Mouse (Mus musculus): ENCODE results near the gene Tmem184a. TPM values are rescaled to one million over a fixed set of nuclear protein-coding genes. Genes with fewer than 3 reads are reported as not detected.

Gene Tmem184a
- polyA plus RNA-seq, 1 experiment = 3.3 TPM

DNA sequence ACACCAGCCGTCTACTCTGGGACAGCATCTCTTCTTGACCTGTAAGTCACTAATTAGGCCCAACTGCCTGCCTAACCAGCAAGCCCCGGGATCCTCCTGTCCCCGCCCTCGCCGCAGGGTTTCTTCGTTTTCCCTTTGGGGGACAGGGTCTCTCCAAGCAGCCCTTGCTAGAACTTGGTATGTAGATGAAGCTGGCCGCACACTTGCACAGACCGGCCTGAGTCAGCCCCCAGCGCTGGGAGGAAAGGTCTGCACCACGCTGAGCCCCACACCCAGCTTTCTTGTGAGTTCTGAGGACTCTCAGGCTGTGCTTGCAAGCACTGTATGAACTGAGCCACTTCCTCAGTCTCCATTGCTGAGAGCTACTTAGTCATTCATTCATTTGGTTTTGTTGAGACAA, 4.8 kb upstream of the Tmem184a start:
- H3K36me3 ChIP-seq (ENCODE audit: control insufficient read depth, insufficient read depth, low read length) = peaks cover 10% of the 10 kb centered on the region
- H3K4me3 ChIP-seq (ENCODE audit: extremely low read depth, insufficient read depth, insufficient read length) = no peak overlapping the region
- 96% methylated on average over 10 of the region's 10 CpGs for WGBS

DNA sequence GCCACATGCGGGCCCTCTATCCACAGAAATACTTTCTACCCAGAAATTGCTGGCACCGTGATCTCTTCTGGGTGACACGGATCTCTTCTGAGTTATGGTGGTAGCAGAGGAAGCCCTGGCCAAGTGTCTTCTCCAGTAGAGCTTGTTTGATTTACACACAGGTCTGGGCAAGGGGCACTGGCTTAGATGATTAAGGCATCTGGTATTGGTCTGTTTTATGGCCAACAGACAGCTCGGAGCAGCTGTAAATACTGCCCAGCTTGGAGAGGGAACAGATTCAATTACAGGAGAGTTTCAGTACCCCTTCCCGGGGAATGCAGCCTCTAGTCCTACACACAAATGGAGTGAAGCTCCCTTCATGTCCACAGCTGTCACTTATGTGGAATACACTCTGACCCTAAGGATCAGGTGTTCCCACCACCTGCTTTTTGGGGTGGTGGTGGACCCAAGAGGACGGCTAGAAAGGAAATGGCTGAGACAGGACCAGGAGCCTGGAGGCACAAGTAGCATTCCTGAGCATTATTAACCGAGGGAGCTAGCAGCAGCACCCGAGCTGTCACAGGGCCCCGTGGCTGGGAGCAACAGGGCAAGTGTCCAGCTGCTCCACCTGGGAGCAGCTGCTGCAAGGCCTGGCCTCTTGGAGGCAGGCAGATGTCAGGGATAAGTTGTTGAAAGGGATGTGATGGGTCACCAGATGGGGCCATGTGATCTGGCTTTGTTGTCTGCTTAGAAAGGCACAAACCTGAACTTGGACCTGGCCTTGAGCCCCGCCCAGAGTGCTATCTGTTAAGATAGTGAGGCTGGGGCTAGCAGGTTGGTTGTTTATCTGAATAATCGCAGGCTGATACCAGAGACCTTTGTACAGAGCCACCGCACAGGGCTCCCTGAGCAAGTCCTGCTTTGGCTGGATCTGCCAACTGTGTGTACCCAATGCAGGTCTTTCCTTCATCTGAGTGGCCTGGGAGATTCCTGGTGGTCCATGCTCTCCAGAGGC, 2.0 kb upstream of the Tmem184a start:
- no peak for TF ChIP-seq POLR2A (IDR thresholded peaks at IDR 0.05; ENCODE audit: low read depth, low read length)
- no peak for TF ChIP-seq CTCF (IDR thresholded peaks at IDR 0.05; ENCODE audit: extremely low read depth, insufficient read depth, insufficient read length, insufficient replicate concordance)
- no peak for DNase-seq (ENCODE audit: low read depth in 1 of 2, low spot score in 2 of 2)
- Histone ChIP-seq H3K27ac (ENCODE audit: insufficient read depth, low read length) (no peak overlapping the region), H3K27me3 (ENCODE audit: control insufficient read depth, insufficient read depth, low read length) (no peaks in the 10 kb centered on the region), H3K4me3 (ENCODE audit: extremely low read depth, insufficient read depth, insufficient read length) (no peak overlapping the region), H3K36me3 (ENCODE audit: control insufficient read depth, insufficient read depth, low read length) (peaks cover 10% of the 10 kb centered on the region), H3K4me1 (ENCODE audit: control insufficient read depth, insufficient read depth, insufficient read length) (peaks cover 3% of the 10 kb centered on the region; the same call in 1 of the 2 replicates)
- WGBS = 86% methylated on average over 12 of the region's 12 CpGs

More for the DNA sequence above, 4.8 kb upstream of the Tmem184a start:
- TF ChIP-seq CTCF (IDR thresholded peaks at IDR 0.05; ENCODE audit: extremely low read depth, insufficient read depth, insufficient read length, insufficient replicate concordance) (no peak), POLR2A (IDR thresholded peaks at IDR 0.05; ENCODE audit: low read depth, low read length) (no peak)
- Histone ChIP-seq H3K4me1 (ENCODE audit: control insufficient read depth, insufficient read depth, insufficient read length) (peaks cover 3% of the 10 kb centered on the region; the same call in 1 of the 2 replicates), H3K27ac (ENCODE audit: insufficient read depth, low read length) (no peak overlapping the region), H3K27me3 (ENCODE audit: control insufficient read depth, insufficient read depth, low read length) (no peaks in the 10 kb centered on the region)
- no peak for DNase-seq (ENCODE audit: low read depth in 1 of 2, low spot score in 2 of 2)

DNA sequence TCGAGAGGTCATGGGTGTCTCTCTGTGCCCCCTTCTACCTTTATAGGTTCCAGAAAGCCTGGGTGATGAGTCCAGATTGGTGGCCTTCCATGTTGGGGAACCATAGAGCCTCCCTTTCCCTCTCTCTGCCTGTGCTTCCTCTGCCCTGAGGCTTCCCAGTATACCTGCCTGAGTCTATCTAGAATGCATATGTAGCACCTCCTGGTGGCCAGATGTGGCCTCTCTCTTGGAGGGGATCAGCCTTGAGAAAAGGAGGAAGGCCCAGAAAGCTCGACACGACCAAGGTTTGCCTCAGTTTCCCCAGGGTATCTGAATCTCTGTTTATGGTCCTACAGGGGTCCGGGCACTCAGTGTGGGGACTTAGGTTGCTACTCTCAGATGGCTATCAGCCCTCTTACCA, 916 bp downstream of the Tmem184a start:
- TF ChIP-seq POLR2A (IDR thresholded peaks at IDR 0.05; ENCODE audit: low read depth, low read length) (no peak), CTCF (IDR thresholded peaks at IDR 0.05; ENCODE audit: extremely low read depth, insufficient read depth, insufficient read length, insufficient replicate concordance) (peak; percentile 39; the same call in 1 of the 2 replicates)
- 46% methylated on average over 4 of the region's 4 CpGs for WGBS
- H3K4me1 ChIP-seq (ENCODE audit: control insufficient read depth, insufficient read depth, insufficient read length) = no peaks in the 10 kb centered on the region
- peaks cover 10% of the 10 kb centered on the region for H3K36me3 ChIP-seq (ENCODE audit: control insufficient read depth, insufficient read depth, low read length)
- DNase-seq (ENCODE audit: low read depth in 1 of 2, low spot score in 2 of 2) = peak in 1 of 2 experiments; percentile 52
- no peaks in the 10 kb centered on the region for H3K27me3 ChIP-seq (ENCODE audit: control insufficient read depth, insufficient read depth, low read length)
- no peak overlapping the region for H3K4me3 ChIP-seq (ENCODE audit: extremely low read depth, insufficient read depth, insufficient read length)
- no peak overlapping the region for H3K27ac ChIP-seq (ENCODE audit: insufficient read depth, low read length)

DNA sequence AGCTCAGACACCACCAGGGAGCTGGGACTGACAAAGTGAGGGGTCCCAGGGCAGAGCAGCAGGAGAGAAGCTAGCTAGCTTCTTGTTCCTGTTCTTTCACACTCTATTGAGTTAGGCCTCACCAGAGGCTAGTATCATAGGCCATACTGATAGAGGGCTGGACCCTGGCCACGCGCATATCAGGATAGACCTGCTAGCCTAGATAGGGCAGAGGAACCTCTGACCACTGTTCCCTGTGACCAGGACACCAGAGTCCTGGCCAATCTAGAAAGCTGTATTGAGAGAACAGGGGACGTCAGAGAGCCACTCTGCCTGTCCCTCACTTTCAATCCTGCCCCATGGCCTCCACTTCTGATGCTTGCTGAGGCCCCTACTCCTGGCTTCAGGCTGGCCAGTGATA, 1.7 kb downstream of the Tmem184a start:
- no peaks in the 10 kb centered on the region for H3K27me3 ChIP-seq (ENCODE audit: control insufficient read depth, insufficient read depth, low read length)
- no peaks in the 10 kb centered on the region for H3K4me1 ChIP-seq (ENCODE audit: control insufficient read depth, insufficient read depth, insufficient read length)
- H3K4me3 ChIP-seq (ENCODE audit: extremely low read depth, insufficient read depth, insufficient read length) = no peak overlapping the region
- H3K36me3 ChIP-seq (ENCODE audit: control insufficient read depth, insufficient read depth, low read length) = peaks cover 4% of the 10 kb centered on the region
- no peak overlapping the region for H3K27ac ChIP-seq (ENCODE audit: insufficient read depth, low read length)
- WGBS = 83% methylated on average over 3 of the region's 3 CpGs
- DNase-seq (ENCODE audit: low read depth in 1 of 2, low spot score in 2 of 2) = no peak
- no peak for TF ChIP-seq CTCF (IDR thresholded peaks at IDR 0.05; ENCODE audit: extremely low read depth, insufficient read depth, insufficient read length, insufficient replicate concordance)
- no peak for TF ChIP-seq POLR2A (IDR thresholded peaks at IDR 0.05; ENCODE audit: low read depth, low read length)

DNA sequence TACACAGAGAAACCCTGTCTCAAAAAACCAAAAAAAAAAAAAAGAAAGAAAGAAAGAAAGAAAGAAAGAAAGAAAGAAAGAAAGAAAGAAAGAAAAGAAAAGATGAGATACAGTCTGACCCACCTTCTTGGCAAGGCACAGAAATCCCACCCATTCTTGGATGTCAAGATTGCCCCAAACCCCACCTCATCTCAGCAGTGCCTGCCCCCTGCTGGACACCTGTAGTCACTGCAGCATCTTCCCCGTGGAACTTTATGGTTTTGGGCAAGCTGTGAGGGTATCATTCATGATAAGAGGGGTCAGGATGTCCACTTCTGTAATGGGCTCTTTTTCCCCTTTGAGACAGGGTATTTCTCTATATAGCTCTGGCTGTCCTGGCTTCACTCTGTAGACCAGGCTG, 2.4 kb downstream of the Tmem184a start:
- TF ChIP-seq POLR2A (IDR thresholded peaks at IDR 0.05; ENCODE audit: low read depth, low read length) (no peak), CTCF (IDR thresholded peaks at IDR 0.05; ENCODE audit: extremely low read depth, insufficient read depth, insufficient read length, insufficient replicate concordance) (peak; percentile 88; the same call in 1 of the 2 replicates)
- Histone ChIP-seq H3K27ac (ENCODE audit: insufficient read depth, low read length) (no peak overlapping the region), H3K27me3 (ENCODE audit: control insufficient read depth, insufficient read depth, low read length) (no peaks in the 10 kb centered on the region), H3K36me3 (ENCODE audit: control insufficient read depth, insufficient read depth, low read length) (no peaks in the 10 kb centered on the region; the same call in 1 of the 2 replicates), H3K4me3 (ENCODE audit: extremely low read depth, insufficient read depth, insufficient read length) (no peak overlapping the region), H3K4me1 (ENCODE audit: control insufficient read depth, insufficient read depth, insufficient read length) (no peaks in the 10 kb centered on the region)
- WGBS = 3% methylated on average over 1 of the region's 1 CpGs
- no peak for DNase-seq (ENCODE audit: low read depth in 1 of 2, low spot score in 2 of 2)

DNA sequence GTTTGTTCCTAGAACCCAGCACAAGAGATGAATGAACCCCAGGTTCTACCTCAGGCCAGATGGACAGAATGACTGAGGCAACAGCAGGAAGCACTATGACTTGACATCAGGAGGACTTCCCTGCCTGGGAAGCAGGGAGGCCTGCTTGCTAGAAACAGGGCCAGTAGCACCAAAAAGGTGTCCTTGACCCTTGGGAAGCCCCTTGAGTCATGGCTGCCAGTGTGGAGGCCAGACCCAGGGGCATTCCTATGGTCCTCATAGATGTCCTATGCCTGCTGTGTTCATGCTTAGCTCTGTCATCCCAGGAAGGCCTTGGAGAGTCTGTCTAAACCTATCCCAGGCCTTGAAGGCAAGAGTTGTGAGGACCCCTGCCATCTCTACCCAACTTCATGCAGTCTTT, 3.3 kb downstream of the Tmem184a start:
- H3K4me1 ChIP-seq (ENCODE audit: control insufficient read depth, insufficient read depth, insufficient read length) = no peaks in the 10 kb centered on the region
- H3K27ac ChIP-seq (ENCODE audit: insufficient read depth, low read length) = no peak overlapping the region
- no peaks in the 10 kb centered on the region for H3K27me3 ChIP-seq (ENCODE audit: control insufficient read depth, insufficient read depth, low read length)
- DNase-seq (ENCODE audit: low read depth in 1 of 2, low spot score in 2 of 2) = no peak
- no peak for TF ChIP-seq POLR2A (IDR thresholded peaks at IDR 0.05; ENCODE audit: low read depth, low read length)
- no peak for TF ChIP-seq CTCF (IDR thresholded peaks at IDR 0.05; ENCODE audit: extremely low read depth, insufficient read depth, insufficient read length, insufficient replicate concordance)
- no peaks in the 10 kb centered on the region for H3K36me3 ChIP-seq (ENCODE audit: control insufficient read depth, insufficient read depth, low read length)
- H3K4me3 ChIP-seq (ENCODE audit: extremely low read depth, insufficient read depth, insufficient read length) = no peak overlapping the region

DNA sequence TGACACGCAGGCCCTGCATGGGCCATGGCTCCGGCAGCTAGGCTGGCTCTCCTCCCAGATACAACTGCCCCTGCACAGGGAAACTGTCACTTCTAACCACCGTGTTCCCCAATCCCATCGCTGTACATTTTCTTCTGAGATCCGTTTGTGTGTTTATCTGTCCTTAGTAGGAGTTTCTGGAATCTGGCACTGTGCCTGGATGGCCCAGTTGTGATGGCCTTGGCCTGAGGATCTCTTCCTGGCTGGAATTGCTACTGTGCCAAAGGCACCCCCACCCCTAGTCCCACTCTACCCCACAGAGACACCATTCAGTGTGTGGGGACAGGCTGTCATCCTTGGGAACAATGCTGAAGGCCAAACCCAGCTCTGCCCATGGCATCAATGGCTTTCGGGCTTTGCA, 3.8 kb downstream of the Tmem184a start:
- H3K36me3 ChIP-seq (ENCODE audit: control insufficient read depth, insufficient read depth, low read length) = no peaks in the 10 kb centered on the region
- 78% methylated on average over 6 of the region's 6 CpGs for WGBS
- no peak overlapping the region for H3K27ac ChIP-seq (ENCODE audit: insufficient read depth, low read length)
- TF ChIP-seq CTCF (IDR thresholded peaks at IDR 0.05; ENCODE audit: extremely low read depth, insufficient read depth, insufficient read length, insufficient replicate concordance) = no peak
- H3K4me1 ChIP-seq (ENCODE audit: control insufficient read depth, insufficient read depth, insufficient read length) = no peaks in the 10 kb centered on the region
- H3K4me3 ChIP-seq (ENCODE audit: extremely low read depth, insufficient read depth, insufficient read length) = no peak overlapping the region
- DNase-seq (ENCODE audit: low read depth in 1 of 2, low spot score in 2 of 2) = no peak
- no peaks in the 10 kb centered on the region for H3K27me3 ChIP-seq (ENCODE audit: control insufficient read depth, insufficient read depth, low read length)
